Mouse (Mus musculus): ENCODE data around the gene Pik3r6.

- no peak for TF ChIP-seq POLR2A (IDR thresholded peaks at IDR 0.05; ENCODE audit: control insufficient read depth in 1 of 2, insufficient read depth in 1 of 2, low read depth in 1 of 2, low read length in 2 of 2, poor library complexity in 1 of 2)
- TF ChIP-seq CTCF (IDR thresholded peaks at IDR 0.05 in 2 of 3, conservative IDR thresholded peaks at IDR 0.05 in 1 of 3; ENCODE audit: control insufficient read depth in 1 of 3, insufficient read depth in 1 of 3, low read depth in 2 of 3, low read length in 3 of 3, poor library complexity in 1 of 3, severe bottlenecking in 1 of 3) = no peak
- no peak for TF ChIP-seq NRF1 (IDR thresholded peaks at IDR 0.05; ENCODE audit: insufficient read depth, low read depth, low read length, poor library complexity, severe bottlenecking)
Observed at GRCm38 (mm10) chr11:68482001-68482400, 20.8 kb upstream of the Pik3r6 start.
